Mouse (Mus musculus) urinary bladder, postnatal 36 days (tissue): ENCODE data around the gene Nell2.
"Not testable (repeated sequence)": the region's sequence is repeated elsewhere in the genome, so short reads cannot be mapped to it uniquely, and the experiment has no call there.

Experiments used
- DNase-seq, 2 experiments: peaks; one replicate each; pipeline ENCODE4 v3.0.0; 2022; ENCODE audit warnings: low spot score in 2 of 2, mixed read lengths in 1 of 2

Nell2 gene

DNA sequence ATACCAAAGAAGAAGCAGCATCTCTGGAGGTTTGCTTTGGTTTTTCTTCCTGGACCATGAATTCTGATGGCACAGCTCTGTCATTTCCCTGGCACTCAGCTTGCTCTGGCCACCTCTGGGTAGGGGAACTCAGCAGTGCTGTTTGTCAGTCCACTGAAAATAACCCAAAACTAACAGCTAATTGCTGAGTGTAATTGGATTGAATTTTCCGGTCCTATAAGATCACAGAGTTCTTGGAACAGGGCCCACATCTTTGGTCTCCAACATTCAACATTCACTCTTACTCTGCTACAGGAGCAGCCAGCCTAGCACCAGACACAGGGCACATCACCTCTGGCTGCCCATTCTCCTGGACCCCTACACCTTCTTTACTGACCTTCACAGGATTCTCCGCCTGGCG is 287.2 kb downstream of the Nell2 start:
- no peak for DNase-seq

DNA sequence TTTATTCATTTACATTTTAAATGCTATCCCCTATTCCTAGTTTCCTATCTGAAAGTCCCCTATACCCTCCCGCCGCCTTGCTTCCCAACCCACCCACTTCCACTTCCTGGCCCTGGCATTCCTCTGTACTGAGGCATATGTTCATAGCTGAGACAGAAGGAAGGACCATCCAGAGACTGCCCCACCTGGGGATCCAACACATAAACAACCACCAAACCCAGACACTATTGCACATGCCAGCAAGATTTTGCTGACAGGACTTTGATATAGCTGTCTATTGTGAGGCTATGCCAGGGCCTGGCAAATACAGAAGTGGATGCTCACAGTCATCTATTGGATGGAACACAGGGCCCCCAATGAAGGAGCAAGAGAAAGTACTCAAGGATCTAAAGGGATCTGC is 291.3 kb downstream of the Nell2 start:
- not testable (repeated sequence) for DNase-seq

DNA sequence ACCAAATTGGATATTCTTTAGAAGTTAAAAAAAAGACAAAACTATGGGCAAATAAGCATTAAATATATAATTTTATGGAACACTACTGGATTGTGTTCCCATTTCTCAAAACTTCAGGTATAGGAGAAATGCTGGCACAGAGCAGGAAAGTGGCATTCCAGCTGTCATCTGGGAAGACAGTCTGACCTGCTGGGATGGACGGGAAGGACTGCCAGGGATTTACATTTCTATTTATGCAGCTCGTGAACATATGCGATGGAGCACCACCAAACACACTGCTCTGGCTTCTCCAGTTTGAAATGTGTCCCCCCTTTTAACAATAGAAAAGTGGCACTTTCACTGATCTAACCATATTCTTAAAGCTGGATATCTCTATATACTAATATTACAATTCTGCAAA is 291.9 kb downstream of the Nell2 start:
- no peak for DNase-seq

GRCm38 (mm10) chr15:95231171-95231570 is 297.2 kb downstream of the Nell2 start:
- DNase-seq, result no peak

GRCm38 (mm10) chr15:95216640-95217365 is 311.6 kb downstream of the Nell2 start:
- DNase-seq, result no peak

DNA sequence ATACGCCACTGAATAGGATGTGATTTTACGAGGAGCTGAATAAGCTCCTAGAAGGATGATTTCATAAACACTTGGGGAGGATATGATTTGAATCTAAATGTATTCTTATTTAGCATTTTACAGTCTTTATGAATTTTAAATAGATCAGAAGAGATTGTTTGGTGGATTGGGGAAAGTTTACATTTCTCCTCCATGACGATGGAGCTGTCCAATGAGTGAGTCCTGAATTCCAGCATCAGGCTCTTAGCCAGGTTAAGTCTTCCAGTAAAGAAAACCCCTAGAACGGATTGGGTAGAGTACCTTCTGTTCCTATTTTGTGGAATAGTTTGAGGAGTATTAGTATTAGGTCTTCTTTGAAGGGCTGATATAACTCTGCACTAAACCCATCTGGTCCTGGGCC is 317.8 kb downstream of the Nell2 start:
- DNase-seq, result no peak

GRCm38 (mm10) chr15:95209186-95209585 is 319.2 kb downstream of the Nell2 start:
- DNase-seq, result no peak

DNA sequence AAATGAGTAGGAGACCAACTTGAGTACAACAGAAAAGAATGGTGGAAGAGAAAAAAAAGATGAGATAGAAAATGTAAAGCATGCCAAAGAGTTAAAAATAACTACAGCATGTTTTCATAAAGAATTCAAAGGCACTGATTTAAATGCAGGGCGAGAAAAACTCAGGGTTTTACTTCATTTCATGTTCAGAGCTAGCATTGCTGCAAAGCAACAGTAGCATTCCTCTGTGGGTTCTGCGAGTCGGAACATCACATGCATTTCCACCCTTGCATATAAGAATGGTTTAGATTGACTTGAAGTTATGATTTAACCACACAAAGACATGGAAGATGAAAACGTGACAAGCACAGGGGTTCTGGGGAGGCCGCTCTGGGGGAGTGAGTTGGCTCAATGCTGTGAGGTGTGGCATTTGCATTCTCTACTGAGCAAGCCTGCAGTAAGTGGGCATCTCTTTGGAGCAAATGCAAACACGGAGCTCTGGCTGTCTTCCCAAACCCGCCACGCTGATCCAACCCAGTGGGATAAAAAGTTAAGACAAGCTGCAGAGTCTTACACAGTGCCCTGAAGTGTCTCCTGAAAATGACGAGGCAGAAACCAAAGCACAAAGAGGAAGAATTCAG is 334.6 kb downstream of the Nell2 start:
- no peak for DNase-seq

DNA sequence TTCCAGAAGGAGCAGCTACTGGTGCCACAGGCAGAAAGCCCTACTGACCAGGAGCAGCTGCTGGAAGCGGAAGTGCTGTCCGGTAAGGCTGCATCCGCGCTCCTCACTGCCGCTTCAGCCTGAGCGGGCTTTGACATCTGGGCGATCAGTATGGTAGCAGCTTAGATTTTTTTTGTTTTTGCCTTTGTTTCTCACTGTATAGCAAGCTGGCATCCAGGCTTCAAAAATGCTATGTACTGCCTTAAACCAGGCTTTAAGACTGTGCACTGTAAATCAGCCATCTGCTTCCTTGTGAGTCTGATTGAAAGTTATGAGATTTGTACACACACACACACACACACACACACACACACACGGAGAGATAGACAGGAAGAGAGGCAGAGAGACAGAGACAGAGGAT is 335.4 kb downstream of the Nell2 start:
- no peak for DNase-seq

DNA sequence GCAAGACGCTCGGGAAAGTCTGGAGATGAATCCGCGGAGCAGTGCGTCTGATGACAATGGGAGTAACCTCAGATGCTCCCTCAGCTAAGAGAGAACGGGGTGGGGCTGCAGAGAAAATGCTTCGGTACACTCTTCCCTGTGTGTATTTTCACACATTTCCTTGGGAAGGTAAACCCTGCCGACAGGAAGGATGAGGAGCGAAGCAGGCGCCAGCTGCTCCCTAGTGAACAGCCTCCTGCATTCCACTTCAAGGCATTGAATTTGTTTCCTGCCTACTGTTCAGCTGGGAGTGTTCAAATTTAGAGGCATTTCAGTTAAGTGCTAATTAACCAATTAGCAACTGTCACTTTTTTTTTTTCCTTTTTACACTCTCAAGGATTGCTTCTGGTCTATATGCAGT is 342.1 kb downstream of the Nell2 start:
- no peak for DNase-seq

GRCm38 (mm10) chr15:95185419-95185818 is 342.9 kb downstream of the Nell2 start:
- no peak for DNase-seq

DNA sequence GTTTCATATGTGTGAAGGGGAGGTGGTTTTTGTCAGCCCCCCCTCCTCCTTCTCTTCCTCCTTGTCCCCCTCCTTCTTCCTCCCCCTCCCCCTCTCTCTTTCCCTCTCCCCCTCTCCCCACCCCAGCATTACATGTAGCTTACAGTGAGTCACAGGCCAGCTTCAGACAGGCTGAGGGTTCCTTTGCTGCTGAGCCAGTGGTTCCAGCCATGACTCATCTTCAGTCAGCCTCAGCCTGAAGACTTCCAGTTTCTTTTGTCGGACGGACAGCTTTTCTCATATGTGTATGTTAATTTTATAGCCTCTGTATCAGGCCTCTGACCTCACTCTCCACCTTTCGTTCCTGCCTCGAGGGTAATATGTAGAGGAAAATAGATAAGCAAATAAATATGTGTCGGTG is 344.9 kb downstream of the Nell2 start:
- no peak for DNase-seq

GRCm38 (mm10) chr15:95156828-95157227 is 371.5 kb downstream of the Nell2 start:
- DNase-seq, result no peak

DNA sequence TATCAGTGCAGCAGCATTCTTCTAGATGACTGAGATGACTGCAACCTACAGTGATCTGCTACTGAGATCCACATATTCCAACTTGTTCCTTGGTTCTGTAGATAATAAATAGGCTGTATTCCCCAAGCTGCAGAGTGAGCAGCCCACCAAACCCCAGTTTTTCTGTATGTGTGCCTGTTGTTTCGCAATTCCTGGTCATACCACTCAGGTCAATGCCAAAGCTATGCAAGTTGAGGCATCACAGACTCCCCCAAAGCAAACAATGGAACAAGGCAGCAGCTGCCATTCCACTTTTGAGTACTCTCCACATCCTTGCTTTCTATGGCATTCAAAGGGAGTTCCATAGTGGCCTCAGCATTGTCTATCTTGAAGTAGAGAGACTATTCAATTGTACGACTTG is 383.2 kb downstream of the Nell2 start:
- DNase-seq, result no peak

DNA sequence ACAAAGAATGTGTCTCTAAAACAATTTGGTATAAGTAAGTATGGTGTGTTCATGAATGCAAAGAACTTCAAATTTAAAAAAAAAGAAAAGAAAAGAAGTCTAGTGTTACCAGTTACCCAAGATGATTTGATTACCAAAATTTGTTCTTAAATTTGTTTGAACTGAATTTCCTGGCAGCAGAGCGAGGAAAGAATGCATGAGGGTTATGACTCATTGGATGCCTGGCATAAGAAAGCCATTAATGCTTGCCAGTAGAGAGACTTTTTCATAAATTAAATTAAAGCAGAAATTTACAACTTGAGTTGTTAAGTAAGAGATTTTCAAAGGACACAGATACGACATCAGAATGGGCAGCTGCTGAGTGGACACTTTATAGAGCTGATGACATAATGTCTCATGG is 384.2 kb downstream of the Nell2 start:
- no peak for DNase-seq

DNA sequence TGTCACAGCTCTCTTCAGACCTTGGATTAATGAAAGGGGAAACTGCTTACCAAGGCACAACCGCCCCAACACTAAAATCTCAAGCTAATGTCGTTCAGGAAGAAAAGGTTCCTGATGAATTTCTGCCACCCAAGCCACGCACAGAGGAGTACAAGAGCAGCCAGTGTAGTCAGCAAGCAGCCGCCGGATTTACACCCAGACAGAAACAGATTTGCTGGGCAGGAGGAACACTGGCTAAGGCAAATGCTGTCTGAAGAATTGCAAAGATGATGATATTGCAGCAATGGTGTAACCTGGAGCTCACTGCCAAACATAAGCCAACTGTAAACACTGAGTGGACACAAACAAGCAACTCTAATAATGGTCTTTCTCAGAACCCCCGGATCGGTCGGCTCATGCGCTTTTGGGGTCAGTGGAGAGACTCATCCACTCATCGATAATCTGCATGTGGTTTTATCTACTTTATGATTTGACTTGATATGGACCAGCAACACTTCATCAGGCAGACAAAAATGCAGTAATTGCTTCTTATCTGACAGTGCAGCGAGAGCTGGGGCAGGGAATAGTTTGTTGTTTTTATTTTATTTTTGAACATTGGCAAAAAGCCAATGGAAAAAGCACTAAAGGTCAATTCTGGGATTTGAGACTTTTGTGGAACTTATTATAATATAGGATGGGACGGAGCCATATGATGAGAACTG is 389.5 kb downstream of the Nell2 start:
- no peak for DNase-seq

- no peak for DNase-seq
These were observed 391.1 kb downstream of the Nell2 start for GRCm38 (mm10) chr15:95137018-95137810.

GRCm38 (mm10) chr15:95135926-95136609 is 392.3 kb downstream of the Nell2 start:
- no peak for DNase-seq

- no peak for DNase-seq
These were observed 397.0 kb downstream of the Nell2 start for GRCm38 (mm10) chr15:95131401-95131800.

DNA sequence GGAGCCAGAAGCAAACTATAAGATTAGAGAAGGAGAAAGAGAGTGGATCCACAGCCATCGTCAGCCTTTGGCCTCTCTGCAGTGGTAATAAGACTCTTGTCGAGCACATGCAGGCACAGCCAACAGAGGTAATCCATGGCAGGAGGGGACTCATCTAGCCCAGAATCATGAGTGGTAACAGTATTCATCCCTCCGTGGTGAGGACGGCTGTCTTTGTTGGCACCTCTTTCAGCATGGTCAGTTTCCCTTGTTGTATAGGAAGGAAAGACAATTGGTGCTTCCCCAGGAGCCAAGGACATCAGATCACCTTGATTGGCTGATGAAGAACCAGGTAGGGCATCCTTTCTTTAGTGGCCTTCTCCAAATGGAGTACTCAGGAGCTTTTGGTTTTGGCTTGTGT is 419.7 kb downstream of the Nell2 start:
- DNase-seq, result no peak

DNA sequence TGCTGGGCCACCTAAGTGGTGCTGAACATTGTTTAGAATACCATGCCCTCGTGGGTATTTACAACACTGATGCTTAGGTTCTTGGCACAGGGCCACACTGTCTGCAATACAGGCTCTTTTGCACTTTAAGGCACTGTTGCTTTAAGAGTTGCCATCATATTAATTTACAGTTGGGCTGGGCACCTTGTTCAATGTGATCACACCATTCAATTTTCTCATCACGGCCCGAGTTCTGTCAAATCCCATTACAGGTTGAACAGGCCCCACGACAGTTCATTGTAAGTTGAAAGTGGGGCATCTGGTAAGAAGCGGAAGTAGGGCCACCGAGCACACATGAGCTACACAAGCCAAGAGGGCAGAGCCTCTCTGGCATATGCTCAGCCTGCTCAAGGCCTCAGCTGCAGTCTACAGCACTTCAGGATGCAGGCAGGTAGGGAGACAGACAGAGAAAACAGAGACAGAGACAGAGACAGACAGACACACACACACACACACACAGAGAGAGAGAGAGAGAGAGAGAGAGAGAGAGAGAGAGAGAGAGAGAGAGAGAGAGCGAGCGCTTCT is 421.0 kb downstream of the Nell2 start:
- DNase-seq, result no peak
